Mouse (Mus musculus): ENCODE measurements around the gene Neurl1a.

DNA sequence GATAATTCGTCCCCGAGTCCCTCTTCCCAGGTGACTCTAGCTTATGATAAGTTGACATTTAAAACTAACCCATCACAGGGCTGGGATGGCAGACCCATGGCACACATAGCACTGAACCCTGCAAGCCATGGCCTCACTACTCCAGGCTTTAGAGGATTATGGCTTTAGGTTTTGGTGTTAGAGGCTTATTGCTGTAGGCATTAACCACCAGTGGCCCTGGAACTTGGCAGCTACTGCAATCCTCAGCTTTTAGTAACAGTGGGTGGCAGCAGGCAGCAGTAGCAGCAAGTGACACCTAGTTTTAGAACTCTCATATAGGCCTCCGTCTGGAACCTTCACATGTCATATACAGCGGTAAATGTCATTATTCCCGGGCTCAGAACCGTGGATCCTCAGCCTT is 26.0 kb downstream of the Neurl1a start:
- TF ChIP-seq ZNF384 (IDR thresholded peaks at IDR 0.05; ENCODE audit: low read depth, low read length) (no peak), CHD2 (IDR thresholded peaks at IDR 0.05; ENCODE audit: low read depth, low read length) (no peak), MAFK (IDR thresholded peaks at IDR 0.05; ENCODE audit: insufficient read depth, low read depth, low read length) (no peak)
